Mouse (Mus musculus): ENCODE measurements around the gene Ccnq. TPM values are rescaled to one million over a fixed set of nuclear protein-coding genes. Genes with fewer than 3 reads are reported as not detected.
A peak's percentile ranks its signal among the peaks of the same experiment; 100 is the strongest.
"Not testable (repeated sequence)": the region's sequence is repeated elsewhere in the genome, so short reads cannot be mapped to it uniquely, and the experiment has no call there.

Ccnq gene
- total and polyA plus RNA-seq, 3 experiments: 52.0 to 120 (median 68.9) TPM

DNA sequence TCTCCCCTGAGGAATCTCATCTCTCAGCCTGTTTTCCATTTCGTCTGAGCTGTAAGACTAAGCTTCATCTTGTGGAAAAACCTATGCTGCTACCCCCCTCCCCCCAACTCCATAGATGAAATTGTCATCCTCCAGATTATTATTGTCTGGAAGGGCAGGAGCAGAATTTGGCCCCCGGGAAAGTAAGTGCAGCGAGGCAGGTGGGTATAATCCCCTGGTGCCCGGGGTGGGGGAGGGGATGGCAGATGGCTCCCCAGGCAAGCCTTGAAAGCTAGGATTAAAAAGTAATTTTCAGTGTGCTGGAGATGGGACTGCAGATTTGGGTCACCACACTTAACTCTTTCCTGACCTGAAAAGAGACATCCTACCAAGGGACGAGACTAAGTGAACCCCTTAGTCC is 10.7 kb upstream of the Ccnq start:
- no peak for DNase-seq

DNA sequence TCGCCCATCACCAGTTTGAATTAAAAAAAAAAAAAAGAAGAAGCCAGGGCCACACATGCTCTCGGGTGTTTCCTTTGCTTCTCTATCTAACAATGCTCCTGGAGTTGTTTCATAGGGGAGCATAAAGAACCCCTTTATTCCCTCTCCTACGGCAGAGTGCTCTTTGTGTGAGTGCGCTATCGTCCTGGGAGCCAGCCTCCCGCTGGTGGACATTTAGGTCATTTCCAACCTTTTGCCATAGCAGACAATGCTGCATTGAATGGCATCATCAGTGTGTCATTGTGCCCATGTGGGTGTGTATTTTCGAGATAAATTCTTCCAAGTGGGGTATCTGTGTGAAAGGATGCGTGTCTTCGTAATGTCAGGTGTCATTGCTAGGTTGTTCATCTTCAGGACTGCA is 9.6 kb upstream of the Ccnq start:
- DNase-seq: no peak

DNA sequence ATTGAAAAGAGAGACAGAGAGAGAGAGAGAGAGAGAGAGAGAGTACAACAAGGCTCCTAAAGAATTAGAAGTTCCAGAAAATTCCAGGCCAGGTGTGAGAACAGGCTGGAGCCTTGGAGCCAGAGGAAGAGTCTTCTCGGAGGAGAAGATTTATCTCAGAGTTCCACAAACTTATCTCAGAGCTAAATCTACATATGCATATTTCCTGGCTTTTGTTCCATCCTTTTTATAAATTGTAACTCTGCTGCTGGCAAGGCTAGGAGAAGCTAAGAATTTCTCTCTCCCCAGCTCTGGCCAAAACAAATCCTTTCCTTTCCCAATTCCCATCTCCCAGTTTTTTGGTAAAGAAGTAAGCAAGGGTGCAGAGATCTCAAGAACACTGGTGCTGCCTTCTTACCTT is 3.8 kb upstream of the Ccnq start:
- DNase-seq: no peak

DNA sequence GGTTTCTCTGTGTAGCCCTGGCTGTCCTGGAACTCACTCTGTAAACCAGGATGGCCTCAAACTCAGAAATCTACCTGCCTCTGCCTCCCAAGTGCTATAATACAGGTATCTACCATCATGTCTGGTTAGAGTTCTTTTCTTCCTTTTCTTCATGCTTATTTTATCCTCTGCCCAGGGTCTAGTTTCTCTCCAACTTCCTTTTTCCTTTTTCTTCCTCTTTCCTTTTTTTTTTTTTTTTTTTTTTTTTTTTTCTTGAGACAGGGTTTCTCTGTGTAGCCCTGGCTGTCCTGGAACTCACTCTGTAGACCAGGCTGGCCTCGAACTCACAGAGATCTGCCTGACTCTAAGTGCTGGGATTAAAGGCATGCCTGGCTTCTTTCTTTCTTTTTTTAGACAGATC is 2.6 kb upstream of the Ccnq start:
- not testable (repeated sequence) for DNase-seq

DNA sequence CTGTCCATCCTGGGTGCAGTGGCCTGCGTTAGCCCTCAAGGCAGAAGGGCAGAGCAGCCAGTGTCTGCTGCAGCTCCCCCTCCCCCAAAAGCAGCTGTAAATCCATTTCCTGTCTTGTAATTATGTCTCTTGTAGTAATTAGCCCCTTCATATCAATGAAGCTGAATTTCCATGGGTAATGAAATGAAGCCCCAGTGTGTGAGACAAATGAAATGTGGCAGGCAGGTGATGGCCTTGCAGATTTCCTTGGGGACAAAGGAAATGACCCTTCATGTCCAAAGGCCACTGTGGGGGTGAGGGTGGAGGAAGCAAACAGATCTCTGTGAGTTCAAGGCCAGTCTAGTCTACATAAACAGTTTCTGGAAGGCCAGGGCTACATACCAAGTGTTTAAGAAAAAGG is 1.7 kb upstream of the Ccnq start:
- no peak for DNase-seq

DNA sequence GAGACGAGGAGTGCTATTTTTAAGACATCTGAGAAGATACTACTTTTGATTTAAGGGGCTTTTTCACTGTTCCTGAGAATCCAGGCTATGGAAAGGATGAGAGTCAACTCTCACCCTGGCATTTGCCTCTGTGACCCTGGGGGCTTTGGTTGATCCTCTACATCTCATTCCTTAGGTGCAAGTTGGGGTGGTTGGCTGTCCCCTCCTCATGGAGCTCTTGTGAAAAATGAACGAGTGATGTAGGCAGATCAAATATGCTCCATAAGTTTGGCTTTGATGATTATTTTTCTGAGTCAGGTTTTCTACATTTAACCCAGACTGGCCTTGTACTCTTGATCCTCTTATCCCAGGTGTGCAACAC is 294 bp upstream of the Ccnq start:
- DNase-seq: no peak

DNA sequence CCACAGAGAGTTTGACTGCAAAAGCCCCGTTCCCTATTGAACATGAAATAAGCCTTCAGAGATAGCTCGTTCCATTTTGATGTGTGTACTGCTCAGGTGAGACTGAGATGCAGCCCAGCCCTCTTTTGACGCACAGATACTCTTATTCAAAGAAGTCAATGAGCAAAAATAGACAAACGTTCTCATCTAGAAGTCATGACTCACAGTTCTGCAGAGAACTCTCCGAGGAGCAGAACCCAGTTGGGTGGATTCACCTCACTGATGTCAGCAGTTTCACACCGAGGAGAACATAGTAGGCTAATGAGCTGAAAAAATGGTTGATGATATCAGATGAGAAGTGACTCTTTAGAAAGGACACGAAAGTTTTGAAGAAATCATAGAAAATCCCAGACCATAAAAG is 5.3 kb downstream of the Ccnq start:
- DNase-seq: no peak

DNA sequence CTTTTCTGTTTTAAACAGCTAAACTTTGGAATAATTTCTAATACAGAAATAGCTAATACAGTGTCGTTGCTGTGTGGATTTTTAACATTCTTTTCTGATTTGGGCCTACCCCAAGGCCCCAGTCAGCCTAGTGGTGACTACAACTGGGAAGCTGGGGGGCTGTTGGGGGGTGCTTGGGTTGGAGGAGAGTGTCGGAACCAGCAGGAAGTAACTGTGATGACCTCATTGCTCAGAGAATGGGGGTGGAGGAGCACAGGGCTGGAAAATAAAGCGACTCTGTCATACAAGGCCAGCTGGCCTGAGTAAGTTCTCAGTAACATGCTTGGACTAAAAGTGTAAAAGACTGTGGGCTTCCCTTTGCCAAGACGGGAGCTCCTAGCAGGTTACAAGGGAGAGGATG is 6.1 kb downstream of the Ccnq start:
- peak; percentile 74 for DNase-seq

DNA sequence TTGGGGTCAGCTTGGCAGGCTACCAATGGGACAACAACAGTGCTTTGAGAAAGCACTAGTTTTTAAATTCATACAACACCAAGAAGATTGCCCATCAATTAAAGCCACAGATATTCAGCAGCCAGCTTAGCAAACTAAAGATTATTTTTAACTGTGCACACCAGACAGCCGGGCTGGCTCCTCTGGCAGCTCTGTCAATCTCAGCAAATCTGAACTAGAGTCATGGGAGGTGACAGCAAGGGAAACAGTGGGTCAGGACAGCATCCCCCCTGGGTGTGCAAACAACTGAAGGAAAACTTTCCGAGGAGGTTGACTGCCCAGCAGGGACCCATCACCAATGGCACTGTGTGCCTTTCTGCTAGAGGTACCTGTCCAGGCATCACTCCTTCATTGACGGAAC is 9.1 kb downstream of the Ccnq start:
- DNase-seq: no peak

DNA sequence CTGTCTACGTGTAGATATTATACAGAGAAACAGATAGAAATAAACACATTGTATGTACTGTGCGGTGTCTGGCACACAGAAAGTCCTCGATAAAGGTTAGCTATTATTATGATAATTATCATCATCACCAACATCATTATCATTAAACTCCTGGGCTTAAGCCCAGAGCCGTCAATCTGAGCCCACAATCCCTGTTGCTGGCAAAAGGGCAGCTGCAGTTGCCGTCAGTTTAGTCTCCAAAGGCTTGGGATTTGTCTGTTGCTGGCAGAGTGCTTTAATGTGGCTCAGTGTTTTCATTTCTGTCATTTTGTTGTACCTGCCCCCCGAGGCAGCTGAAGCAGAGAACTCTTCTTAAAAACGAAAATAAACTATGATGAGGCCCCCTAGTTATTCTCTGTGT is 9.6 kb downstream of the Ccnq start:
- DNase-seq: no peak

DNA sequence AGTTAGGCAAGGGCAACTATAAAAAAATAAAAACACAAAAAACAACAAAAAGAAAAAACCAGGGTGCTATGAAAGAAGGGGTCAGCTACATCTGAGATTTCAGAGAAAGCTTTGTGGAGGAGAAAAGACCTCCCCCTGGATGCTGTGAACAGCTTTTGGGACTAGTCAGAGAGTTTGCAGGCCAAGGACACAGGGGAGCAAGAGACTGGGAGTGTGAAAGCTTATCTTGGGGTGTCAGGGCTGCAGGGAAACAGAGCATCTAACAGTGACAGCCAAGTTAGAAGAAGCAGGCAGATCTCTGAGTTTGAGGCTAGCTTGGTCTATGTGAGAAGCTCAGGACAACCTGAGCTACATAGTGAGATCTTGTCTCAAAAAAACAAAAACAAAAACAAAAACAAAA is 12.2 kb downstream of the Ccnq start:
- DNase-seq: peak; percentile 48

DNA sequence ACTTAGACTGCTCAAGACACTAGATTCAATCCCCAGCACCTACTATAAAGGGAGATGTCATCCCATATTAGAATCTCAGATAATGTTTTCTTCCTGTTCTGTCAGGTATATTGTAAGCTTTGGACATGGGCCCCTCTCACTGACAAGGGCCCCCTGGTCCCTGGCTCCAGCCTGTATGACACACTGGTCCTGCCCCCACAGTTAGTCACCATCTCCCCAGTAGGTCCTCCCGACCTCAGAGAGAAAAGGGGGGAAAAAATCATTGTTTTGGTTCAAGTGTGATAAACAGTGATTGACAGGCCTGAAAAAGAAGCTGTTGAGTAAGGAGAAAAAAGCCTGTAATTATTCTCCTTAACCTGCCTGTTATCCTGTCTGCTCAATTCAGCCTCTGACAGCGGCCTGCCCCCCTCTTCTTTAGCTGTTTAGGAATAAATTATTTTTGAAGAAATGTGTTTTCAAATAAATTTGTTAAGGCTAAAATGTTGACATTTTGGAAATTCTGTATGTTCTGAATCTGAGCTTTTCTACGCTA is 14.6 kb downstream of the Ccnq start:
- DNase-seq: no peak

DNA sequence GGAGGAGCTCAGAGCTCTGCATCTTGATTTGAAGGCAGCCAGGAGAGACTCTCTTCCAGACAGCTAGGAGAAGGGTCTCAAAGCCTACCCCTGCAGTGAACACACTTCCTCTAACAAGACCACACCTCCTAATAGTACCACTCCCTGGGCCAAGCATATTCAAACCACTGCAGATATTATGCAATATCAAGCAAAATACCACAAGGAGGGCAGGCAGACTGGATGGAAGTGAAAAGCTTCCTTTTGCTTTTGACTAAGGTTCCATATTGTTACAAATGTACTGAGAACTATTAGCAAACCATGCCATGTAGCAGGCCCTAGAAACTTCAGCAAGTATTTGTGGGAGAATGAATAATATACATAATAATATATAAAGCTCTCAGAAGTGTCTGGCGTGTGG is 16.4 kb downstream of the Ccnq start:
- DNase-seq: no peak

DNA sequence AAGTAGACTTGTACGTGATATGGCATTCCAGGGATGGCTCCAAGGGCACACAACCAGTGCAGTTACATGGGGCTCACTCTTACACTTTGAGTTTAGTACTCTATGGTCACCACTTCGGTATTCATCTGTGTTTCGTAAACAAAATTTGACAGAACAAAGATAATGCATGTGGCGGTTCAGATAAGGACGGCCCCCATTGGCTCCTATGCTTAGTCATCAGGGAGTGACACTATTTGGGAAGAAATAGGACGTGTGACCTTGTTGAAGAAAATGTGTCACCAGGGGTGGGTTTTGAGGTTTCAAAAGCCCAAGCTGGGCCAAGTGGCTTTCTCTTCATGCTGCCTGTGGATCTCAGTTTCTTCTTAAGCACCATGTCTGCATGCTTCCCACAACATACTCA is 18.9 kb downstream of the Ccnq start:
- DNase-seq: peak; percentile 52

DNA sequence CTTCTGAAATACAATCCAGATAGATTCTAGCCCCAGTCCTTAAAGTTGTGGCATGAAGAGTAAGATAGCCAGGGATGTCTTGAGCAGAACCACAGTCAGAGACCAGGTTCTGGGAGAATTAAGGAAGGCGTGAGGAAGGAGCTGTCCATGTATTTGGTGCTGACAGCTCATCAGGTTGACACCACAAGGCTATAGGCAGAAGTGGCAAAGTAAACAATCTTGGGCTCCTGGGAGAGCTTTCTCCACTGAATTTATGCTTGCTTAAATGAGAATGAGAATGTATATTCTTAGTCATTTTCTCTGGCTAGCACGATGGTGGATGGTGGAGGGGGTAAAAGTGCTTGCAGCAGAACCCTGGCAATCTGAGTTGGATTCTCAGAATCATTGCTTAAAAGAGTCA is 20.6 kb downstream of the Ccnq start:
- DNase-seq: no peak

DNA sequence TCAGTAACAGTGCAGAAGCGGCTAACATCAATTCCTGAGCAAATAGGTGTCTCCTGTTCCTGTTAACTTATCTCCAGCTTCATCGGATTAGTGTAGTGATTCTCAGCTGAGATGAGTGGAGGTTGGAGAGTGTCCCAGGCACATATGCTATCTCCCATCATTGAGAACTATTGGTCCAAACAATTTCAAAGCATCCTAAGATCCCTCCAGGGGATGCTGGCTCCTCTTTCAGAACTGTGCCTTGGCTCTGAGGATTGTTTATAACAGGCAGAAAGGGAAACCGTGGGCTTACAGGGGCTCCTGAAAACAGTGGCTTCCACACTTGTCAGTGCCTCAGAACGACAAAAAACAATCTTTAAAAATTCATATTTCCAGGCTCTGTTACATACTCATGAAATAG is 23.5 kb downstream of the Ccnq start:
- DNase-seq: no peak

DNA sequence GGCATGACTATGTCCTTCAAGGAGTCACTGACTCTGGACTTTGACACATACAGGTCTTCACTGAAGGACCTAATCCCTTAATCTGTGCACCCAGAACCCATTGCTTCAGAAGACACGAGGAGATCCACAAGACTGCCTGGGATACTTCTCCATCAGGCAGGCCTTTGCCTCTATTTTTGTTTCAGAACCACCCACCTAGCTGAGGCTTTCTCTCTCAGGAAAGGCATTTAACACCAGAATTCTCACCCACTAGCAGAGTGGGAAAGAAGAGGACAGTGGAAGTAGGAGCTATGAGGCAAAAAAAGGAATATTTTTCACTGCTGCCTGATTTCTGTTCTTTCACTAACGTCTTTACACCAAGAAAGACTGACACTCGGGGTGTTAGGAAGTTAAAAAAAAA is 25.2 kb downstream of the Ccnq start:
- DNase-seq: no peak

DNA sequence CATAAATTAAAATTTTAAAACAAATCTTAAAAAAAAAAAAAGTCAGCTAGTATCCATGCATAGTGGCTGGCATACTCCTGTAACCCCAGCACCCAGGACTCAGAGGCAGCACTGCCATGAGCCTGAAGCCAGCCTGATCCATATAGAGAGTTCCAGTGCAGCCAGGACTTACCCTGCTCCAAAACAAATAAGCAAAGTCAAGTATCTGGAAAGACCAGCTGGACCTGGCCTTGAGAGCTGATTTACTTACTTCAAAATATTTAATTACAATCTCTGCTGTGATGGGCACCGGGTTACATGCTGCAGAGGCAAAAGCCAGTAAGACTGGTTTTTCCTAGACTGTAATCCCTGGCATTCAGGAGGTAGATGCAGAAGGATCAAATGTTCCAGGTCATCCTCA is 26.7 kb downstream of the Ccnq start:
- no peak for DNase-seq

DNA sequence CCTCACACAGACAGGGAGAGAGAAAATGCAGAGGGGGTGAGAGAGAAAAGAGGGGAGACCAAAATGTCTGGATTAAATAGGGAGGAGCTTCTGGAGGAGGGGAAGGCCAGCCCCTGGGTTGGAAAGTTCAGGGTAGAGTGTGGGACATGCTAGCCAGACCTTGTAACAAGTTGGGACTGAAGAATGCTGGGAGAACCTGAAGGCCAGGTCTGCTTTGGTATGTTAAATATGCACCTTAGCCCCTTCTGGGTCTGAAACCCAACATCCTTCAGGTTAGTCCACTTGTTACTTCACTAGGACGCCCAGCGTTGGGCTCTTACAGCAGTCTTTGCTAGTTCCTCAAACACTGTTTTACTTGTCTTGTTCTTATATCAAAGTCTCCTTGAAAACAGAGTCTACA is 30.1 kb downstream of the Ccnq start:
- DNase-seq: no peak

DNA sequence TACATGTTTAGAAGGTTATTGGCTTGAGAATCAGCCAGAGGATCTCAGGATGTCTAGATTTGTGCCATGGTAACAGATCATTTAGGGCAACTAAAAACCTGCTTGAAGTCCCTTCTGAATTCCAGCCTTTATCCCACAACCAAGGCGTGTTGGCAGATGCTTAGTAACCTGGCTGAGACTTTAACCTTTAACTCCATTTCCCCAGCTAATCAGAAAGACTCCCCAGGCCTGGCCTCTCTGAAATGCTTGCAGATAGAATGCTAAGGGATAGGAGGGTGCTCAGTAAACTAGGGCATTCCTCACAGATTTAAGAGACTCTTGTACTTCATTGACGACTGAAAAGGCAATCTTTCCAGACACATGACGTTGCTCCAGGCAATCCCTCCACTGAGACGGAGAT is 33.9 kb downstream of the Ccnq start:
- DNase-seq: no peak

DNA sequence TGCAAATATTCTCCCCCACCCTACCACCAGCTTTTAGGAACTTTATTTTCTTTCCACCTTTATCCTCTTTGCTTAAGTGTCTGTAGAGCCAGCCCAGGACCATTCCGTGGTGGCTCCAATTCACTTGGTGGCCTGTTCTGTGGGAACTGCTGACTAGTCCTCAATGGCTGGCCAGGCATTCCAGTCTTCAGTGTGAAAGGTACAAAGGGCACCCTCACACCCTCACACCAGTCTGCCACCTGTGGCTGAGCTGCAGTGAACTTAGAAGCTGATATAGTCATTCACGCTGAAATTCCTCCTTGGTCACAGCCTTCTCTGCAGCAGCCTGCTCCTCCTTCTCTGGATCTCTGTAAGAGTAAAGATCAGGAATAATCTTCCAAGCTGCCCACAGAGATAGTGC is 42.9 kb downstream of the Ccnq start:
- DNase-seq: no peak

DNA sequence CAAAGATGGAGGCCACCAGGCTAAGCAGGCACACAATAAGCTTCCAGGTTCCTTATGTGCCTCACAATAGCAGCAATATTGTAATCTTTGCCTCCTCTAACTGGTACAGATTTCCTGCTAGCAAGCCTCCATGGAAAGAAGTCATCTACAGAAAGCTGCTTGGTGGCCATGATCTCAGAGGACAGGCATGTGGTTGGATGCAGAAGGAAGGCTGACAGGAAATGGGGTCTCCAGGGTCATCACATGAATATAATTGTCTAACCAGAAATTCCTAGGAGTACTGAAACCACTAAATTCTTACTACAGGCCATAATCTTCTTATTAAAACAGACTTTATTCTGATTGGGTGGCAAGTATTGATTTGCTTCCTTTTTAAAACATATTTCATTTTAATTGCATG is 45.5 kb downstream of the Ccnq start:
- no peak for DNase-seq

DNA sequence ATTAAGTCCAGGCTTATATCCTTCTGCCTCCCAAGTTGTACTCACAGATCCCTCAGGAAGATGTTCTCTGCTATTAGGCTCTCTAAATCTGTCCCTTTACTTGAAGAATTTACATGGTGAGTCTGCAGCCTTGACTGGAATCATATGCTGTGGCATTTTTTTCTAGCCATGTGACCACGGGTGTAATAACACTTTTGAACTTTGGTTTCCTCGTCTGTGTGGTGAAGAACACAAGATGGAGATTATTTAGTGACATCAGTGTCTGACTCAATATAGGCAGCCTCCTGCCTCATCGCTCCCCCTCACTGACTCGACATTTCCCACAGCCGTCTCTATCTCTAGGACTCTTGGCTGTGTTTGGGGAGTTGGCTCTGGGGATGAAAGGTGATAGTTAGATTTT is 48.4 kb downstream of the Ccnq start:
- DNase-seq: no peak

DNA sequence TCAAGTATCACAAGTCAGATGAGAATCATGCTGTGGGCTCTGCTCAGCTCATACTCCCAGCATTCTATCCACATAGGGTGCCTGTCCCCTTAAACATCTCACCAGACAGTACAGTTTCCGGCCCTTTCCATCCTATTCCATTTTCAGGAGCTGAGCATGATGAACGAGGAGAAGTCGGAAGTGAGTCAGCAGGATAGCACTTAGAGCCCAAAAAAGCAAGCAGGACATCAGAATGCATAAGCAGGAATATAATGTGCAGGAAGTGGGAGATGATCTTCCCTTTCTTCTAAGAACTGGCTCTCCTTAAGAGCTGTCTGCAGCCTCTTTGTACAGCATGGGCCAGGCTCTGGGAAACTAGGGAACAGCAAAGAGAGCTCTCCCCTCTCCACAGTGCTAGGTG is 49.2 kb downstream of the Ccnq start:
- DNase-seq: no peak
